Mouse (Mus musculus) C2C12 (cell line): ENCODE results near the gene Alppl2.
A peak's percentile ranks its signal among the peaks of the same experiment; 100 is the strongest.

Source experiments
- CEBPB ChIP-seq: IDR thresholded peaks from one replicate; pipeline ENCODE4 v1.6.1; 2011; ENCODE audit warnings: low read depth, mild to moderate bottlenecking, control low read depth, moderate library complexity
- CTCF ChIP-seq: IDR thresholded peaks from one replicate; pipeline ENCODE4 v1.5.1; 2011; ENCODE audit not compliant: control insufficient read depth, insufficient read depth, insufficient read length
- MAX ChIP-seq: IDR thresholded peaks from one replicate; pipeline ENCODE4 v1.6.1; 2011; ENCODE audit warnings: mild to moderate bottlenecking, control low read depth

GRCm38 (mm10) chr1:87041814-87042438, 47.8 kb downstream of the Alppl2 start:
- TF ChIP-seq CTCF (peak; percentile 65), MAX (no peak), CEBPB (no peak)
